8 mouse cellular contexts compared by ENCODE assay signal in genomic region chr2:132970772-132971173, GRCm38 (mm10). TPM values are rescaled to one million over a fixed set of nuclear protein-coding genes. Genes with fewer than 3 reads are reported as not detected.
A peak's percentile ranks its signal among the peaks of the same experiment; 100 is the strongest.
DNase-seq lines count a peak whose midpoint lies in the region; ATAC-seq and TF ChIP-seq lines count a peak whose summit lies in the region.

No protein-coding gene starts in this region.

- TF ChIP-seq CTCF in cerebellum, adult 2 months (IDR thresholded peaks at IDR 0.05; ENCODE audit: borderline replicate concordance, insufficient read depth, low read depth, low read length): peak; percentile 50; the same call in 1 of the 2 replicates

- TF ChIP-seq POLR2A in cerebellum, adult 2 months (IDR thresholded peaks at IDR 0.05; ENCODE audit: borderline replicate concordance, insufficient read depth, low read length): no peak
- TF ChIP-seq POLR2A in limb, embryonic 14.5 days (IDR thresholded peaks at IDR 0.05; ENCODE audit: borderline replicate concordance, extremely low read depth, insufficient read depth, insufficient read length): no peak

- DNase-seq in cerebellum, adult 2 months: peak; percentile 19 to 51
- no peak for DNase-seq in cerebellum, adult 9-11 months
- DNase-seq in right cerebral cortex, adult 2 months (ENCODE audit: low spot score in 2 of 2): peak; percentile 33 to 36
- no peak for DNase-seq in right cerebral cortex, postnatal 10 days (ENCODE audit: low spot score in 2 of 2)
- peak; percentile 50 for DNase-seq in forelimb bud, embryonic 11.5 days (ENCODE audit: low read depth, low spot score)
- peak; percentile 86 for DNase-seq in limb, embryonic 14.5 days (ENCODE audit: low spot score)
- no peak for DNase-seq in gastrocnemius, postnatal 4 days (ENCODE audit: low spot score in 2 of 2)

- no peaks in the 10 kb centered on the region for H3K27me3 ChIP-seq in cerebellum, adult 2 months (ENCODE audit: control insufficient read depth, insufficient read depth, low read length)
- H3K27me3 ChIP-seq in limb, embryonic 14.5 days (ENCODE audit: control insufficient read depth, insufficient read depth, low read length): no peaks in the 10 kb centered on the region
- H3K27me3 ChIP-seq in stomach, embryonic 16.5 days (ENCODE audit: control insufficient read depth, insufficient read depth, low read length): no peaks in the 10 kb centered on the region

- no peaks in the 10 kb centered on the region for H3K9me3 ChIP-seq in limb, embryonic 14.5 days (ENCODE audit: control insufficient read depth, low read length)
- no peaks in the 10 kb centered on the region for H3K9me3 ChIP-seq in stomach, embryonic 16.5 days (replicated peaks; ENCODE audit: control insufficient read depth, low read length)

- no peak overlapping the region for H3K4me2 ChIP-seq in limb, embryonic 14.5 days (replicated peaks; ENCODE audit: low read depth, low read length, severe bottlenecking)
- H3K4me2 ChIP-seq in stomach, embryonic 16.5 days (ENCODE audit: low read depth, low read length): no peak overlapping the region

- H3K4me1 ChIP-seq in cerebellum, adult 2 months (ENCODE audit: control insufficient read depth, insufficient read depth, low read length): no peaks in the 10 kb centered on the region
- H3K4me1 ChIP-seq in limb, embryonic 14.5 days (ENCODE audit: control insufficient read depth, insufficient read depth, low read length): no peaks in the 10 kb centered on the region
- H3K4me1 ChIP-seq in stomach, embryonic 16.5 days (ENCODE audit: control insufficient read depth, insufficient read depth, low read length): no peaks in the 10 kb centered on the region

- no peak overlapping the region for H3K4me3 ChIP-seq in cerebellum, adult 2 months (replicated peaks; ENCODE audit: insufficient read depth, low read depth, low read length)
- H3K4me3 ChIP-seq in limb, embryonic 14.5 days (replicated peaks; ENCODE audit: low read length): no peak overlapping the region
- no peak overlapping the region for H3K4me3 ChIP-seq in stomach, embryonic 16.5 days (replicated peaks; ENCODE audit: low read length)

- no peak for ATAC-seq in limb, embryonic 14.5 days (ENCODE audit: low FRiP score, low read depth)
- 0 out of 2 replicates have a peak, but pooled peaks have one; percentile 53 for ATAC-seq in stomach, embryonic 16.5 days (ENCODE audit: insufficient read depth, low FRiP score)

- H3K9ac ChIP-seq in limb, embryonic 14.5 days (ENCODE audit: low read depth, low read length, severe bottlenecking): no peak overlapping the region
- no peak overlapping the region for H3K9ac ChIP-seq in stomach, embryonic 16.5 days (ENCODE audit: low read length)

- H3K27ac ChIP-seq in cerebellum, adult 2 months (ENCODE audit: insufficient read depth, low read length): no peak overlapping the region
- no peak overlapping the region for H3K27ac ChIP-seq in limb, embryonic 14.5 days (replicated peaks; ENCODE audit: low read depth, low read length)
- H3K27ac ChIP-seq in stomach, embryonic 16.5 days (ENCODE audit: low read length): no peak overlapping the region

- 9% methylated on average over 4 of the region's 4 CpGs for WGBS in cerebellum, adult 2 months
- WGBS in limb, embryonic 14.5 days: 19% methylated on average over 4 of the region's 4 CpGs
- WGBS in stomach, embryonic 16.5 days: 20% methylated on average over 4 of the region's 4 CpGs

- no peaks in the 10 kb centered on the region for H3K36me3 ChIP-seq in limb, embryonic 14.5 days (ENCODE audit: control insufficient read depth, insufficient read depth, low read length)
- H3K36me3 ChIP-seq in stomach, embryonic 16.5 days (ENCODE audit: control insufficient read depth, insufficient read depth, low read length): no peaks in the 10 kb centered on the region

RNA-seq across cellular contexts. Expression of gene Fermt1, which starts 25.1 kb away (rescaled TPM):
- not detected in 2 replicates for polyA plus RNA-seq in cerebellum, adult 2 months (2012; rRNA removed)
- polyA plus RNA-seq in limb, embryonic 14.5 days (2012; rRNA removed): 2.9 and 3.9 TPM in 2 replicates
- polyA plus RNA-seq in limb, embryonic 14.5 days (2014; fragmentation: Nextera tagmentation; extraction: Ambion mirVana): 16.2 and 19.5 TPM in 2 replicates
- polyA plus RNA-seq in stomach, embryonic 16.5 days (2015; fragmentation: Nextera tagmentation; extraction: Ambion mirVana): 45.0 and 50.9 TPM in 2 replicates
- total RNA-seq in gastrocnemius, postnatal 4 days (2021): not detected

Comparison
In these comparisons a context has a peak if more than half of its experiments do, and no peak if none do; other contexts are left out.
1. DNase-seq: peak in cerebellum, adult 2 months (2 of 2), right cerebral cortex, adult 2 months (2 of 2), forelimb bud, embryonic 11.5 days (single experiment) and limb, embryonic 14.5 days (single experiment); none in cerebellum, adult 9-11 months (single experiment), right cerebral cortex, postnatal 10 days (0 of 2) and gastrocnemius, postnatal 4 days (0 of 2).